Mouse (Mus musculus) ES-Bruce4 (cell line): Measurements from ENCODE around the gene Vwa8. TPM values are rescaled to one million over a fixed set of nuclear protein-coding genes. Genes with fewer than 3 reads are reported as not detected.

ENCODE experiments used
- H3K27ac ChIP-seq: 2 replicates; pipeline ENCODE4 v1.5.1; 2012; ENCODE audit warnings: low read length, inconsistent platforms; ENCODE audit not compliant: insufficient read depth
- H3K27me3 ChIP-seq: 2 replicates; pipeline ENCODE4 v1.6.1; 2012; ENCODE audit warnings: mild to moderate bottlenecking, low read length, inconsistent platforms; ENCODE audit not compliant: control insufficient read depth, poor library complexity, insufficient read depth, severe bottlenecking
- H3K36me3 ChIP-seq: 2 replicates; pipeline ENCODE4 v1.6.1; 2012; ENCODE audit warnings: inconsistent platforms, mild to moderate bottlenecking, low read length, moderate library complexity; ENCODE audit not compliant: control insufficient read depth, poor library complexity, insufficient read depth, severe bottlenecking
- H3K4me1 ChIP-seq: one replicate; pipeline ENCODE4 v1.8.1; 2011; ENCODE audit warnings: low read length; ENCODE audit not compliant: control insufficient read depth, insufficient read depth
- H3K4me3 ChIP-seq: 2 replicates; pipeline ENCODE4 v1.5.1; 2011; ENCODE audit warnings: low read depth, mild to moderate bottlenecking, low read length
- H3K9ac ChIP-seq: 2 replicates; pipeline ENCODE4 v1.6.1; 2012; ENCODE audit warnings: low read depth, mild to moderate bottlenecking, inconsistent platforms; ENCODE audit not compliant: poor library complexity, severe bottlenecking
- H3K9me3 ChIP-seq: replicated peaks from 2 replicates; pipeline ENCODE4 v1.6.1; 2012; ENCODE audit warnings: mild to moderate bottlenecking, low read length, inconsistent platforms; ENCODE audit not compliant: control insufficient read depth, poor library complexity, insufficient read depth, severe bottlenecking
- CTCF ChIP-seq: IDR thresholded peaks from one replicate; pipeline ENCODE4 v1.8.1; 2011; ENCODE audit warnings: low read depth, low read length
- EP300 ChIP-seq: IDR thresholded peaks from 2 replicates; pipeline ENCODE4 v1.6.1; 2011; ENCODE audit warnings: low read depth, low read length; ENCODE audit not compliant: insufficient read depth
- POLR2A ChIP-seq: IDR thresholded peaks from one replicate; pipeline ENCODE4 v1.8.1; 2011; ENCODE audit warnings: low read length; ENCODE audit not compliant: insufficient read depth
- polyA plus RNA-seq: library from polyadenylated mRNA; stranded (reverse); fragments of >200 nt; gene quantifications from 2 replicates; pipeline ENCODE4 v1.2.4, GENCODE M21; 2011; ENCODE audit warnings: low read depth; ENCODE audit not compliant: missing spikeins, insufficient read depth, insufficient read length

The Vwa8 gene
- polyA plus RNA-seq, 1 experiment: 13.1 TPM

DNA sequence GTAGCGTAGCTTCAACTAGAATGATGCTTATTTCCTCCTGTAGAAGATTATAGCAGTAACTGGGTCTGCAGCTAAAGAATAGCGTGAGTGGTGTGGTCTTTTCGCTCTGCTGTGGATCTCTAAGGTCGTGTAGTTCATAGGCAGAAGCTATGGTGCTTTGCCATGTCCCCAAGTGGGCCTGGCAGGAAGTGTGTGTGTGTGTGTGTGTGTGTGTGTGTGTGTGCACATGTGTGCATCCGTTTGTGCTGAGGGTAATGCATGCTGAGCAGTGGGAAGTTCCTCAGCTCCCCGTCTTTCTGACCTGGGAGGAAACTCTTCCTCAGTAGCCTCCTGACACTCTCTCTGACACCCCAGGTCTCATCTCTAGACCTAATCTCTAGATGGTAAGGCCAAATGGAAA is 305.0 kb downstream of the Vwa8 start:
- TF ChIP-seq CTCF (no peak), POLR2A (no peak), EP300 (no peak)
- H3K27me3 ChIP-seq: no peaks in the 10 kb centered on the region
- H3K4me1 ChIP-seq: no peaks in the 10 kb centered on the region
- H3K9me3 ChIP-seq: no peaks in the 10 kb centered on the region
- no peak overlapping the region for H3K4me3 ChIP-seq
- no peak overlapping the region for H3K27ac ChIP-seq
- no peaks in the 10 kb centered on the region for H3K36me3 ChIP-seq
- no peak overlapping the region for H3K9ac ChIP-seq

- Histone ChIP-seq H3K9ac (no peak overlapping the region), H3K27ac (no peak overlapping the region), H3K9me3 (no peaks in the 10 kb centered on the region), H3K4me3 (no peak overlapping the region), H3K4me1 (no peaks in the 10 kb centered on the region), H3K36me3 (no peaks in the 10 kb centered on the region), H3K27me3 (no peaks in the 10 kb centered on the region)
- TF ChIP-seq POLR2A: no peak
- TF ChIP-seq EP300: no peak
- no peak for TF ChIP-seq CTCF
Measured at GRCm38 (mm10) chr14:79154961-79155360, 306.1 kb downstream of the Vwa8 start.

DNA sequence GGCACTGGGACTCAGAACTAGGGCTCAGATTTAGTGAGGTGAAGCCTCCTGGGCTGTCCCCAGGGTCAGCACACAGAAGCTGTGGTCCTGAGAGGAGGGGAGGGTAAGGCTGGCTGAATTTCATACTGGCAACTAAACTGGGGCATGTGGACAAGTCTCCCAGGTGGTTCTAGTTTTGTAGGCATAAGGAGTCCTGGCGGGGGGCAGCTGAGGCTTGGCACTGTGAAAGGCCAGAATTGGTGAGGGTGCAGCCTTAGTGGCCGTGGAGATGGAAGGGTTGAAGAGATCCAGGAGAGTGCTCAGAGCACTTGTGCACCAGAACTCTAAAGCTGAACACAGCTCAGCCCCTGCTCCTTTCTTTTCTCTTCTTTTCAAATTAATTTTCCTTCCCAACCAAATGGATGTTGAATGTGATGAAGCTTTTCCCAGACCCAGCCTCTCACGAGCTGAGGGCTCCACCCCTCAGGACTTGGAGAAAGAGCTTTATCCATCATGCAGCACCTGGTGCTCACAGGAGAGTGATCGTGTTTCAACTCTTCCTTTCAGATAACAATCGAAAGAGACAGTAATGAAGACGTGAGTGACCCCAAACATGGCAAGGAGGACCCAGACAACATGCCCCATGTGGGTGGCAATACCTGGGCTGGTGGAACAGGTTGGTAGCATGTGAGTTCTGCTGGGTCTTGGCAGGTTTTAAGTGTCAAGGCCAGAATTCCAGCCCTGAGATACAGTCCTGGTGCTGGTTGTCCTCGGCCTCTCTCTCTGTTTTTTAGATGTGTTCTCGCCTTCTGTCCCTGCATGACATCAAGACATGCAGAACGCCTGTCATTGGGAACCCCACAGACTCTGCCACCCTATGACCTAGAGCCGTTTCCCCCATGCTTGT is 307.9 kb downstream of the Vwa8 start:
- Histone ChIP-seq H3K9me3 (no peaks in the 10 kb centered on the region), H3K9ac (no peak overlapping the region), H3K27ac (no peak overlapping the region), H3K27me3 (no peaks in the 10 kb centered on the region), H3K4me1 (no peaks in the 10 kb centered on the region), H3K36me3 (no peaks in the 10 kb centered on the region), H3K4me3 (no peak overlapping the region)
- TF ChIP-seq POLR2A: no peak
- TF ChIP-seq EP300: no peak
- no peak for TF ChIP-seq CTCF

DNA sequence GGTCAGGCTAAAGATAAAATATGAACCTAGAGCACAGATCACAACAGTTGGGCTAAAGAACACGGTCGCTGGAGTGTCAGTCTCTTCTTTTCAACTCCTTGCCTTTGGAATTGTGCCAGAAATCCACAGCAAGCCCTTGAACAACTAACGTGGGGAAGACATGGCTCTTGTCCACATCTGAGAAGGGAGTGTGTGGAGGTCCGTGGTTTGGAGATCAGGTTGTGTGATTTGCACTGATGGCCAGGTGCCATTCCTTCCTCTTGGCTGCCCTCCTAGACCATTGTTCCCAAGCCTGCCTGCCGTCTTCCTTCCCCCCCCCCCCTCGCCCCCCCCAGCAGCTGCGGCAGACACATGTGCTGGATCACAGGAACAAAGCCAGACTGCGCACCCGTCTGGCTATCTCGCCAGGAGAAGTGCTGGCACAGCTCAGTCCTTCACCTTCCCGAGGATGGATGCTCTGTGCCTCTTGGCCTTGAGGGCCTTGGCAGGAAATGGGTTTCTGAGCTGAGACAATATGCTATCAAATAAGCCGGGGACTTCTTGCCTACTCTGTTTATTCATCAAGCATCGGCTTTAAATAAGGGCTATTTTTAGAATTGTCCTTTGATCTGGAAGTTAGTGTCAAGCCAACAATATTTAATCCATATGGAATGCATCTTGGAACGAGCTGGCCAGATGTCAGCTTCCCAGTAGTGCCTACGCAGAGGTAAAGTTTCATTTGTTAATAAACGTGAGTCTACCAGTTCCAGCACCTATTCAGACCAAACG is 308.8 kb downstream of the Vwa8 start:
- no peak overlapping the region for H3K4me3 ChIP-seq
- no peaks in the 10 kb centered on the region for H3K4me1 ChIP-seq
- H3K9me3 ChIP-seq: no peaks in the 10 kb centered on the region
- no peak overlapping the region for H3K9ac ChIP-seq
- H3K36me3 ChIP-seq: no peaks in the 10 kb centered on the region
- TF ChIP-seq POLR2A: no peak
- TF ChIP-seq CTCF: no peak
- no peak for TF ChIP-seq EP300
- H3K27me3 ChIP-seq: no peaks in the 10 kb centered on the region
- no peak overlapping the region for H3K27ac ChIP-seq

DNA sequence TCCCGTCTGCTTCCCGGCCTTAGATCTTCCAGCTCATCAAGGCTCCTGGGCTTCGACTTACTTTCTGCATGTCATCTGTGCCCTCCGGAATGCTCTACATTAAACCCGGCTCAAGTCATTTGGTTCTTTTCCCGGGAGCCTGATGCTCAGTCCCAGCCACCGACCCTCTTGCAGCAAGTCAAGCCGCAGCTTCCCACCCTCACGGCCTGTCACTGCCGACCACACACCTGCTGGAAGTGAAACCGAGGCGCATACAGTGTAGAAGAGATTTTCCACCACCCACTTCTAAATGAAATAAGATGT is 309.3 kb downstream of the Vwa8 start:
- Histone ChIP-seq H3K27me3 (no peaks in the 10 kb centered on the region), H3K36me3 (no peaks in the 10 kb centered on the region), H3K4me1 (no peaks in the 10 kb centered on the region), H3K9me3 (no peaks in the 10 kb centered on the region), H3K9ac (no peak overlapping the region), H3K27ac (no peak overlapping the region), H3K4me3 (no peak overlapping the region)
- TF ChIP-seq EP300 (no peak), CTCF (no peak), POLR2A (no peak)

DNA sequence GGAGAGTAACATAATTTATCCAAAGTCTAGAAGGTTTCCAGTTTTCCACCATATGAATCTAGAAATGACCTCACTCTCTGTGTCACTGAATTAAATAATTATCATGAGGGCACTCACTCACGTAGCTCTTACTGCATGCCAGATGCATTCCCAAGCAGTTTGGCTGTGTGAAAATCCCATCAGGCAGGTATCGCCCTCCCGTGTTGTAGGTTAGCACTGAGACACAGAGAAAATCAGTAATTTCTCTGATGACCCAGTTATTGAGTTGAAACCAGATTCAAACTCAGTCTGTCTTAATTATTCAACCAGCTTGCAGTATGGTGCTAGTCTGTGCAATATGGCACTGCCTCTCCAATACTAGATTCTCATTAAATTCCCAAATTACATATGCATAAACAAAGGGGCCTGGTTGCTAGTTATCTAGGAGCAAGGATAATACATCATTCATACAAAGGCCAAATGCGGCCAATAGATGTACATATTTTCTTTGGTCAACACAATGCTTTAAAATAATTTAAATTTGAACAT is 309.9 kb downstream of the Vwa8 start:
- TF ChIP-seq POLR2A (no peak), CTCF (no peak), EP300 (no peak)
- Histone ChIP-seq H3K9ac (no peak overlapping the region), H3K4me3 (no peak overlapping the region), H3K27me3 (no peaks in the 10 kb centered on the region), H3K4me1 (no peaks in the 10 kb centered on the region), H3K27ac (no peak overlapping the region), H3K9me3 (no peaks in the 10 kb centered on the region), H3K36me3 (no peaks in the 10 kb centered on the region)
